Mouse (Mus musculus): ENCODE results near the gene Gm21958.

The Gm21958 gene

GRCm38 (mm10) chr3:54714253-54714652, at the start of gene Gm21958:
TSS of gene Gm21958 (minus strand) at chr3:54714353.
- no peak for ATAC-seq (ENCODE audit: low TSS enrichment)

- ATAC-seq (ENCODE audit: low TSS enrichment): no peak
Measured at GRCm38 (mm10) chr3:54761258-54761657, 47.1 kb upstream of the Gm21958 start.

GRCm38 (mm10) chr3:54760321-54761115, 46.4 kb upstream of the Gm21958 start:
- ATAC-seq (ENCODE audit: low TSS enrichment): no peak

- no peak for ATAC-seq (ENCODE audit: low TSS enrichment)
Measured at GRCm38 (mm10) chr3:54759211-54759610, 45.1 kb upstream of the Gm21958 start.

- ATAC-seq (ENCODE audit: low TSS enrichment): no peak
Measured at GRCm38 (mm10) chr3:54757446-54757845, 43.3 kb upstream of the Gm21958 start.

GRCm38 (mm10) chr3:54756058-54756457, 41.9 kb upstream of the Gm21958 start:
- peak; percentile 81 for ATAC-seq (ENCODE audit: low TSS enrichment)

- peak; percentile 67 for ATAC-seq (ENCODE audit: low TSS enrichment)
Measured at GRCm38 (mm10) chr3:54755145-54756041, 41.2 kb upstream of the Gm21958 start, which contains the start of gene Smad9. TSS of gene Smad9 (plus strand) at chr3:54755582.

GRCm38 (mm10) chr3:54753411-54753810, 39.3 kb upstream of the Gm21958 start:
- ATAC-seq (ENCODE audit: low TSS enrichment): no peak

GRCm38 (mm10) chr3:54745799-54746198, 31.6 kb upstream of the Gm21958 start:
- 0 out of 2 replicates have a peak, but pooled peaks have one; percentile 64 for ATAC-seq (ENCODE audit: low TSS enrichment)

- no peak for ATAC-seq (ENCODE audit: low TSS enrichment)
Measured at GRCm38 (mm10) chr3:54741965-54742364, 27.8 kb upstream of the Gm21958 start.

- no peak for ATAC-seq (ENCODE audit: low TSS enrichment)
Measured at GRCm38 (mm10) chr3:54737317-54737716, 23.2 kb upstream of the Gm21958 start.

GRCm38 (mm10) chr3:54736101-54736927, 22.2 kb upstream of the Gm21958 start:
- no peak; the same call in 1 of the 2 replicates for ATAC-seq (ENCODE audit: low TSS enrichment)

GRCm38 (mm10) chr3:54735247-54736046, 21.3 kb upstream of the Gm21958 start, which contains the start of the genes Exosc8 and Alg5:
TSS of gene Exosc8 (minus strand) at chr3:54735393.
TSS of gene Alg5 (plus strand) at chr3:54735539.
- ATAC-seq (ENCODE audit: low TSS enrichment): peak; percentile 87

GRCm38 (mm10) chr3:54734411-54735246, 20.5 kb upstream of the Gm21958 start:
- ATAC-seq (ENCODE audit: low TSS enrichment): peak; percentile 91

- no peak for ATAC-seq (ENCODE audit: low TSS enrichment)
Measured at GRCm38 (mm10) chr3:54732371-54732770, 18.2 kb upstream of the Gm21958 start.

GRCm38 (mm10) chr3:54731626-54732150, 17.5 kb upstream of the Gm21958 start:
- ATAC-seq (ENCODE audit: low TSS enrichment): no peak

- no peak for ATAC-seq (ENCODE audit: low TSS enrichment)
Measured at GRCm38 (mm10) chr3:54728100-54728499, 13.9 kb upstream of the Gm21958 start.

GRCm38 (mm10) chr3:54727588-54727987, 13.4 kb upstream of the Gm21958 start:
- ATAC-seq (ENCODE audit: low TSS enrichment): no peak

GRCm38 (mm10) chr3:54725344-54725743, 11.2 kb upstream of the Gm21958 start:
- ATAC-seq (ENCODE audit: low TSS enrichment): no peak
